ENCODE assay signal across 8 mouse cellular contexts in the genomic region with DNA sequence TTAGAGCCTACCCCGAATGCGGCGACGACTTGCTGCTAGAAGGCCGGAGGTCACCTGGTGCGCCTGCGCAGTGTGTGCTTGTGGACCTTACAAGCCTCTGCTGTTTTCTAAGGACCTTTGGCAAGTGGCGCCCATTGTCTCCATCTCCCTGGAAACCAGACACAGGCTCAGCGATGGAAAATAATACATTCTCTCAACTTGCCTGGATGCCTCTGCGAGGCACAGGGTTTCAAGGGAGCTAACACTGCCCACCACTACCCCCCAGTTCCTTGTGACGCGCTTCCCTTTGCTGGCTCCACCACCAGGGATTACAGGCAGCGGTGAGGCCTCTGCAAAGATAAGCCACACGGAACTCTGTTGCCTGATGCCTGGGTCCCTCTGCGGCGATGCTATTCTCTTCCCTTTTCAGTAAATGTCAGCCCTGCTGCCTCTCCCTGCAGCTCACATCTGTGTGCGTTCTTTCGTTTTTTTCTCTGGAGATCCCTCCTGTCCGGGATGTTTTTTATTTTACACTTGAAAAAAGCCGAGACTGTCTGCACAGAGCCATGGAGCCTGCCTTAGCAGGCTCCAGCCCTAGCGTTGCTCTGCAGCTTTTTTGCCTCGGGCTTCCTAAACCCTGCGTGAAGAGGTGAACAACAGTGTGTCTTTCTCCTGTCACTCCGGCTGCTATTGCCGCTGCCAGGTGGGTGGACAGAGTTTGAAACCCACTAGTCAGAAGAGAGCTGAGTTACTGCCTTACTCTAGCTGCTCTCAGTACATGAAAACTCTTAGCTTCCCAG.
DNase-seq lines count a peak whose midpoint lies in the region; ATAC-seq lines count a peak whose summit lies in the region.

No protein-coding gene starts in this region.

- ATAC-seq in heart, embryonic 16.5 days (replicated peaks; ENCODE audit: extremely low read depth, insufficient read depth, low FRiP score) = no peak
- ATAC-seq in frontal cortex, adult (ENCODE audit: low TSS enrichment) = peak; percentile 93
- ATAC-seq in intestine, embryonic 15.5 days = no peak

- no peak overlapping the region for H3K9ac ChIP-seq in heart, embryonic 16.5 days (ENCODE audit: low read length)
- no peak overlapping the region for H3K9ac ChIP-seq in intestine, embryonic 15.5 days

- no peaks in the 10 kb centered on the region for H3K27me3 ChIP-seq in heart, embryonic 16.5 days (ENCODE audit: control insufficient read depth, insufficient read depth, low read length)
- H3K27me3 ChIP-seq in intestine, embryonic 15.5 days (replicated peaks) = no peaks in the 10 kb centered on the region

- H3K27ac ChIP-seq in heart, embryonic 16.5 days (ENCODE audit: low read length) = no peak overlapping the region
- H3K27ac ChIP-seq in intestine, embryonic 15.5 days = no peak overlapping the region

- 38% methylated on average over 25 of the region's 25 CpGs for WGBS in heart, embryonic 16.5 days
- 50% methylated on average over 25 of the region's 25 CpGs for WGBS in intestine, embryonic 15.5 days

- intact Hi-C loops in heart, postnatal 10 days (cut with DNase I) = no loop called here
- intact Hi-C loops in left cerebral cortex, postnatal 25 days (cut with DNase I) = no loop called here

- H3K4me3 ChIP-seq in heart, embryonic 16.5 days (ENCODE audit: low read length) = no peak overlapping the region; the same call in 1 of the 2 replicates
- H3K4me3 ChIP-seq in intestine, embryonic 15.5 days (replicated peaks) = no peak overlapping the region

- no peaks in the 10 kb centered on the region for H3K4me1 ChIP-seq in heart, embryonic 16.5 days (ENCODE audit: control insufficient read depth, insufficient read depth, low read length)
- H3K4me1 ChIP-seq in intestine, embryonic 15.5 days (replicated peaks) = no peaks in the 10 kb centered on the region

- H3K4me2 ChIP-seq in heart, embryonic 16.5 days (ENCODE audit: low read depth, low read length) = peak overlapping the region; percentile 42
- H3K4me2 ChIP-seq in intestine, embryonic 15.5 days (replicated peaks) = no peak overlapping the region

- no peaks in the 10 kb centered on the region for H3K9me3 ChIP-seq in heart, embryonic 16.5 days (replicated peaks; ENCODE audit: control insufficient read depth, low read length)
- H3K9me3 ChIP-seq in intestine, embryonic 15.5 days = no peaks in the 10 kb centered on the region

- H3K36me3 ChIP-seq in heart, embryonic 16.5 days (ENCODE audit: control insufficient read depth, insufficient read depth) = no peaks in the 10 kb centered on the region
- no peaks in the 10 kb centered on the region for H3K36me3 ChIP-seq in intestine, embryonic 15.5 days

- DNase-seq in heart, postnatal 10 days = no peak
- peak; percentile 33 to 44 for DNase-seq in left cerebral cortex, postnatal 25 days (ENCODE audit: low spot score in 2 of 2)
- peak; percentile 68 for DNase-seq in retina, postnatal 1 day
- DNase-seq in thymus, postnatal 36 days = no peak
- DNase-seq in adrenal gland, postnatal 4 days (ENCODE audit: low spot score in 2 of 2) = no peak

Comparison
In these comparisons a context has a peak if more than half of its experiments do, and no peak if none do; other contexts are left out.
1. DNase-seq: peak in left cerebral cortex, postnatal 25 days (2 of 2) and retina, postnatal 1 day (single experiment); none in heart, postnatal 10 days (0 of 2), thymus, postnatal 36 days (0 of 2) and adrenal gland, postnatal 4 days (0 of 2).